Mouse (Mus musculus) intestine, embryonic 16.5 days (tissue): Measurements from ENCODE around the gene Vapb. TPM values are rescaled to one million over a fixed set of nuclear protein-coding genes. Genes with fewer than 3 reads are reported as not detected.
A peak's percentile ranks its signal among the peaks of the same experiment; 100 is the strongest.

Experiments used
- ATAC-seq: fragments of 200-750 bp; cut with Nextera tagmentation; 2 replicates; pipeline ENCODE4 v1.8.0; 2017; ENCODE audit warnings: moderate TSS enrichment, moderate library complexity
- H3K27ac ChIP-seq: fragments of 300-500 bp; sonication (generic); 2 replicates; pipeline ENCODE4 v1.5.1; 2014; ENCODE audit warnings: mild to moderate bottlenecking, low read length
- H3K27me3 ChIP-seq: fragments of 300-500 bp; sonication (generic); replicated peaks from 2 replicates; pipeline ENCODE4 v1.6.1; 2014; ENCODE audit warnings: low read length, control low read depth, mixed read lengths; ENCODE audit not compliant: control insufficient read depth, insufficient read depth
- H3K36me3 ChIP-seq: fragments of 300-500 bp; sonication (generic); 2 replicates; pipeline ENCODE4 v1.6.1; 2014; ENCODE audit warnings: low read length, control low read depth; ENCODE audit not compliant: control insufficient read depth, insufficient read depth
- H3K4me1 ChIP-seq: fragments of 300-500 bp; sonication (generic); 2 replicates; pipeline ENCODE4 v1.6.1; 2014; ENCODE audit warnings: low read length, control low read depth, mixed read lengths; ENCODE audit not compliant: control insufficient read depth, insufficient read depth
- H3K4me2 ChIP-seq: fragments of 300-500 bp; sonication (generic); 2 replicates; pipeline ENCODE4 v1.6.1; 2014; ENCODE audit warnings: low read depth, low read length, control low read depth
- H3K4me3 ChIP-seq: fragments of 300-500 bp; sonication (generic); 2 replicates; pipeline ENCODE4 v1.5.1; 2014; ENCODE audit warnings: mild to moderate bottlenecking, low read length
- H3K9ac ChIP-seq: fragments of 300-500 bp; sonication (generic); 2 replicates; pipeline ENCODE4 v1.6.1; 2014; ENCODE audit warnings: low read depth, low read length
- H3K9me3 ChIP-seq: fragments of 300-500 bp; sonication (generic); 2 replicates; pipeline ENCODE4 v1.6.1; 2016; ENCODE audit warnings: low read length, control low read depth; ENCODE audit not compliant: control insufficient read depth
- WGBS: fragments of 180-500 bp; shearing (Covaris S2); extraction: QIAGEN DNeasy Blood & Tissue Kit; methylation state at CpG from one replicate; pipeline ENCODE4 v1.1.7; 2014; 5-methylcytosine and 5-hydroxymethylcytosine counted together
- polyA plus RNA-seq: library from polyadenylated mRNA; unstranded; fragments of >200 nt; fragmentation: Nextera tagmentation; extraction: Ambion mirVana; gene quantifications from 2 replicates; pipeline ENCODE4 v1.2.1, GENCODE M21; 2015

Gene Vapb
- polyA plus RNA-seq, 1 experiment from 2014 or later = 19.6 TPM

GRCm38 (mm10) chr2:173808942-173809341, 71.6 kb downstream of the Vapb start:
- H3K4me1 ChIP-seq = 0 out of 2 replicates have a peak, but pooled peaks cover 2% of the 10 kb centered on the region
- H3K4me2 ChIP-seq = no peak overlapping the region
- 75% methylated on average over 7 of the region's 7 CpGs for WGBS
- no peak overlapping the region for H3K9ac ChIP-seq
- no peak for ATAC-seq
- no peak overlapping the region for H3K4me3 ChIP-seq
- H3K36me3 ChIP-seq = no peaks in the 10 kb centered on the region
- H3K27ac ChIP-seq = no peak overlapping the region
- no peaks in the 10 kb centered on the region for H3K27me3 ChIP-seq
- H3K9me3 ChIP-seq = no peaks in the 10 kb centered on the region

GRCm38 (mm10) chr2:173810036-173810850, 72.9 kb downstream of the Vapb start:
- Histone ChIP-seq H3K9ac (no peak overlapping the region), H3K27me3 (no peaks in the 10 kb centered on the region), H3K27ac (0 out of 2 replicates have a peak overlapping the region, but pooled peaks have one; percentile 6), H3K36me3 (no peaks in the 10 kb centered on the region), H3K4me2 (no peak overlapping the region), H3K4me1 (0 out of 2 replicates have a peak, but pooled peaks cover 2% of the 10 kb centered on the region), H3K4me3 (no peak overlapping the region), H3K9me3 (no peaks in the 10 kb centered on the region)
- peak; percentile 26 for ATAC-seq
- 62% methylated on average over 15 of the region's 15 CpGs for WGBS

- Histone ChIP-seq H3K9ac (no peak overlapping the region), H3K4me1 (0 out of 2 replicates have a peak, but pooled peaks cover 2% of the 10 kb centered on the region), H3K36me3 (no peaks in the 10 kb centered on the region), H3K27me3 (no peaks in the 10 kb centered on the region), H3K4me3 (no peak overlapping the region), H3K9me3 (no peaks in the 10 kb centered on the region), H3K4me2 (no peak overlapping the region), H3K27ac (0 out of 2 replicates have a peak overlapping the region, but pooled peaks have one; percentile 6)
- ATAC-seq = no peak
- 81% methylated on average over 5 of the region's 5 CpGs for WGBS
Measured at GRCm38 (mm10) chr2:173810851-173811130, 73.5 kb downstream of the Vapb start.

- no peaks in the 10 kb centered on the region for H3K9me3 ChIP-seq
- H3K4me2 ChIP-seq = no peak overlapping the region
- H3K36me3 ChIP-seq = no peaks in the 10 kb centered on the region
- no peak for ATAC-seq
- no peak overlapping the region for H3K9ac ChIP-seq
- 0 out of 2 replicates have a peak, but pooled peaks cover 2% of the 10 kb centered on the region for H3K4me1 ChIP-seq
- no peak overlapping the region for H3K27ac ChIP-seq
- 81% methylated on average over 8 of the region's 8 CpGs for WGBS
- H3K4me3 ChIP-seq = no peak overlapping the region
- H3K27me3 ChIP-seq = no peaks in the 10 kb centered on the region
Measured at GRCm38 (mm10) chr2:173811850-173812249, 74.5 kb downstream of the Vapb start.

- Histone ChIP-seq H3K4me3 (no peak overlapping the region), H3K4me2 (no peak overlapping the region), H3K4me1 (0 out of 2 replicates have a peak, but pooled peaks cover 2% of the 10 kb centered on the region), H3K36me3 (no peaks in the 10 kb centered on the region), H3K9me3 (no peaks in the 10 kb centered on the region), H3K27ac (no peak overlapping the region), H3K27me3 (no peaks in the 10 kb centered on the region), H3K9ac (no peak overlapping the region)
- 78% methylated on average over 5 of the region's 5 CpGs for WGBS
- ATAC-seq = no peak
Measured at GRCm38 (mm10) chr2:173813071-173813470, 75.8 kb downstream of the Vapb start.

GRCm38 (mm10) chr2:173826287-173826686, 89.0 kb downstream of the Vapb start:
- no peak for ATAC-seq
- H3K36me3 ChIP-seq = no peaks in the 10 kb centered on the region
- H3K27ac ChIP-seq = no peak overlapping the region
- WGBS = 84% methylated on average over 4 of the region's 4 CpGs
- no peak overlapping the region for H3K9ac ChIP-seq
- H3K27me3 ChIP-seq = no peaks in the 10 kb centered on the region
- H3K4me1 ChIP-seq = no peaks in the 10 kb centered on the region
- H3K4me3 ChIP-seq = no peak overlapping the region
- no peak overlapping the region for H3K4me2 ChIP-seq
- H3K9me3 ChIP-seq = no peaks in the 10 kb centered on the region

- WGBS = 89% methylated on average over 9 of the region's 9 CpGs
- no peaks in the 10 kb centered on the region for H3K4me1 ChIP-seq
- H3K27me3 ChIP-seq = no peaks in the 10 kb centered on the region
- H3K36me3 ChIP-seq = no peaks in the 10 kb centered on the region
- H3K4me3 ChIP-seq = no peak overlapping the region
- H3K9ac ChIP-seq = no peak overlapping the region
- ATAC-seq = no peak
- H3K9me3 ChIP-seq = no peaks in the 10 kb centered on the region
- H3K4me2 ChIP-seq = no peak overlapping the region
- no peak overlapping the region for H3K27ac ChIP-seq
Measured at GRCm38 (mm10) chr2:173827228-173827627, 89.9 kb downstream of the Vapb start.

GRCm38 (mm10) chr2:173828134-173828533, 90.8 kb downstream of the Vapb start:
- 89% methylated on average over 6 of the region's 6 CpGs for WGBS
- ATAC-seq = no peak

GRCm38 (mm10) chr2:173832828-173833492, 95.6 kb downstream of the Vapb start:
- no peaks in the 10 kb centered on the region for H3K36me3 ChIP-seq
- ATAC-seq = no peak
- no peak overlapping the region for H3K4me2 ChIP-seq
- 77% methylated on average over 7 of the region's 7 CpGs for WGBS
- H3K4me1 ChIP-seq = no peaks in the 10 kb centered on the region
- no peak overlapping the region for H3K9ac ChIP-seq
- no peaks in the 10 kb centered on the region for H3K9me3 ChIP-seq
- H3K27me3 ChIP-seq = no peaks in the 10 kb centered on the region
- H3K27ac ChIP-seq = no peak overlapping the region
- no peak overlapping the region for H3K4me3 ChIP-seq

More at GRCm38 (mm10) chr2:173828134-173828533, 90.8 kb downstream of the Vapb start:
- Histone ChIP-seq H3K36me3 (no peaks in the 10 kb centered on the region), H3K9me3 (no peaks in the 10 kb centered on the region), H3K27me3 (no peaks in the 10 kb centered on the region), H3K27ac (no peak overlapping the region), H3K4me2 (no peak overlapping the region), H3K4me1 (no peaks in the 10 kb centered on the region), H3K9ac (no peak overlapping the region), H3K4me3 (no peak overlapping the region)
